Mouse (Mus musculus) lung, postnatal 0 days (tissue): ENCODE results near the gene Uqcr11. TPM values are rescaled to one million over a fixed set of nuclear protein-coding genes. Genes with fewer than 3 reads are reported as not detected.
A peak's percentile ranks its signal among the peaks of the same experiment; 100 is the strongest.

Source experiments
- ATAC-seq: fragments of 200-750 bp; cut with Nextera tagmentation; 2 replicates; pipeline ENCODE4 v1.8.0; 2017; ENCODE audit warnings: moderate library complexity
- DNase-seq: peaks from one replicate; pipeline ENCODE4 v3.0.0-alpha.2; 2016; ENCODE audit warnings: low spot score
- H3K27ac ChIP-seq: fragments of 300-500 bp; sonication (generic); 2 replicates; pipeline ENCODE4 v1.5.1; 2014; ENCODE audit warnings: antibody characterized with exemption, mild to moderate bottlenecking, low read length, mixed read lengths
- H3K27me3 ChIP-seq: fragments of 300-500 bp; sonication (generic); replicated peaks from 2 replicates; pipeline ENCODE4 v1.6.1; 2014; ENCODE audit warnings: low read length, mixed read lengths; ENCODE audit not compliant: insufficient read depth
- H3K36me3 ChIP-seq: fragments of 300-500 bp; sonication (generic); 2 replicates; pipeline ENCODE4 v1.6.1; 2014; ENCODE audit warnings: low read length, mixed read lengths; ENCODE audit not compliant: insufficient read depth
- H3K4me1 ChIP-seq: fragments of 300-500 bp; sonication (generic); 2 replicates; pipeline ENCODE4 v1.6.1; 2014; ENCODE audit warnings: antibody characterized with exemption, low read depth, low read length, mixed read lengths; ENCODE audit not compliant: insufficient read depth
- H3K4me2 ChIP-seq: fragments of 300-500 bp; sonication (generic); replicated peaks from 2 replicates; pipeline ENCODE4 v1.6.1; 2014; ENCODE audit warnings: low read depth, mild to moderate bottlenecking, low read length, moderate library complexity, mixed read lengths
- H3K4me3 ChIP-seq: fragments of 300-500 bp; sonication (generic); 2 replicates; pipeline ENCODE4 v1.5.1; 2014; ENCODE audit warnings: low read depth, low read length
- H3K9ac ChIP-seq: fragments of 300-500 bp; sonication (generic); replicated peaks from 2 replicates; pipeline ENCODE4 v1.6.1; 2014; ENCODE audit warnings: low read depth, mild to moderate bottlenecking
- H3K9me3 ChIP-seq: fragments of 300-500 bp; sonication (generic); 2 replicates; pipeline ENCODE4 v1.6.1; 2016; ENCODE audit warnings: low read length, mixed read lengths
- CTCF ChIP-seq: IDR thresholded peaks from 2 replicates; pipeline ENCODE4 v1.5.1; 2016; ENCODE audit warnings: antibody characterized with exemption, mild to moderate bottlenecking
- EP300 ChIP-seq: IDR thresholded peaks from 2 replicates; pipeline ENCODE4 v1.6.1; 2016; ENCODE audit warnings: antibody characterized with exemption, mild to moderate bottlenecking, control low read depth
- WGBS: fragments of 180-500 bp; shearing (Covaris S2); extraction: QIAGEN DNeasy Blood & Tissue Kit; methylation state at CpG from one replicate; pipeline ENCODE4 v1.1.7; 2014; 5-methylcytosine and 5-hydroxymethylcytosine counted together
- polyA plus RNA-seq: library from polyadenylated mRNA; unstranded; fragments of >200 nt; fragmentation: Nextera tagmentation; extraction: Ambion mirVana; gene quantifications from 2 replicates; pipeline ENCODE4 v1.2.1, GENCODE M21; 2015

Uqcr11 gene
- polyA plus RNA-seq, 1 experiment from 2014 or later, result 651 TPM

GRCm38 (mm10) chr10:80397524-80398173 lies 9.0 kb downstream of the Uqcr11 start:
- Histone ChIP-seq H3K9me3 (no peaks in the 10 kb centered on the region), H3K4me1 (peaks cover 12% of the 10 kb centered on the region), H3K27ac (no peak overlapping the region), H3K9ac (no peak overlapping the region), H3K4me3 (no peak overlapping the region), H3K36me3 (peaks cover 12% of the 10 kb centered on the region; the same call in 1 of the 2 replicates), H3K27me3 (no peaks in the 10 kb centered on the region), H3K4me2 (0 out of 2 replicates have a peak overlapping the region, but pooled peaks have one; percentile 3)
- ATAC-seq (no peak), DNase-seq (no peak)
- no peak for TF ChIP-seq CTCF
- TF ChIP-seq EP300, result no peak
- WGBS, result 26% methylated on average over 8 of the region's 8 CpGs

GRCm38 (mm10) chr10:80396822-80397523 lies 9.7 kb downstream of the Uqcr11 start:
- Histone ChIP-seq H3K9me3 (no peaks in the 10 kb centered on the region), H3K4me3 (no peak overlapping the region), H3K9ac (no peak overlapping the region), H3K4me2 (no peak overlapping the region), H3K27ac (no peak overlapping the region), H3K4me1 (peaks cover 12% of the 10 kb centered on the region), H3K36me3 (peaks cover 16% of the 10 kb centered on the region; the same call in 1 of the 2 replicates), H3K27me3 (no peaks in the 10 kb centered on the region)
- WGBS, result 77% methylated on average over 11 of the region's 11 CpGs
- no peak for DNase-seq
- no peak for ATAC-seq
- TF ChIP-seq CTCF (peak; percentile 18; the same call in 1 of the 2 replicates), EP300 (no peak)

GRCm38 (mm10) chr10:80395025-80395627 lies 11.5 kb downstream of the Uqcr11 start:
- DNase-seq, result no peak
- no peak overlapping the region for H3K4me2 ChIP-seq
- WGBS, result 93% methylated on average over 35 of the region's 35 CpGs
- TF ChIP-seq EP300, result no peak
- no peak for TF ChIP-seq CTCF
- H3K4me1 ChIP-seq, result peaks cover 7% of the 10 kb centered on the region
- no peak overlapping the region for H3K4me3 ChIP-seq
- H3K27me3 ChIP-seq, result no peaks in the 10 kb centered on the region
- H3K27ac ChIP-seq, result no peak overlapping the region
- ATAC-seq, result no peak
- H3K36me3 ChIP-seq, result peaks cover 18% of the 10 kb centered on the region; the same call in 1 of the 2 replicates
- no peaks in the 10 kb centered on the region for H3K9me3 ChIP-seq
- H3K9ac ChIP-seq, result no peak overlapping the region

- Histone ChIP-seq H3K4me3 (no peak overlapping the region), H3K4me2 (no peak overlapping the region), H3K27ac (no peak overlapping the region), H3K9me3 (no peaks in the 10 kb centered on the region), H3K36me3 (peaks cover 18% of the 10 kb centered on the region; the same call in 1 of the 2 replicates), H3K27me3 (no peaks in the 10 kb centered on the region), H3K4me1 (peaks cover 8% of the 10 kb centered on the region; the same call in 1 of the 2 replicates), H3K9ac (no peak overlapping the region)
- ATAC-seq (no peak), DNase-seq (no peak)
- no peak for TF ChIP-seq EP300
- TF ChIP-seq CTCF, result no peak
- 96% methylated on average over 5 of the region's 5 CpGs for WGBS
Observed at GRCm38 (mm10) chr10:80392687-80393086, 13.9 kb downstream of the Uqcr11 start.

GRCm38 (mm10) chr10:80390697-80391096 lies 15.9 kb downstream of the Uqcr11 start:
- DNase-seq (no peak), ATAC-seq (no peak)
- TF ChIP-seq EP300 (no peak), CTCF (no peak)
- Histone ChIP-seq H3K4me3 (no peak overlapping the region), H3K4me1 (peaks cover 6% of the 10 kb centered on the region; the same call in 1 of the 2 replicates), H3K9me3 (no peaks in the 10 kb centered on the region), H3K4me2 (no peak overlapping the region), H3K9ac (no peak overlapping the region), H3K27me3 (no peaks in the 10 kb centered on the region), H3K27ac (no peak overlapping the region), H3K36me3 (peaks cover 18% of the 10 kb centered on the region; the same call in 1 of the 2 replicates)
- WGBS, result 75% methylated on average over 9 of the region's 9 CpGs

- DNase-seq (no peak), ATAC-seq (no peak)
- 51% methylated on average over 4 of the region's 4 CpGs for WGBS
- TF ChIP-seq CTCF (no peak), EP300 (no peak)
- Histone ChIP-seq H3K4me3 (no peak overlapping the region), H3K27ac (no peak overlapping the region), H3K9ac (no peak overlapping the region), H3K4me1 (peaks cover 17% of the 10 kb centered on the region; the same call in 1 of the 2 replicates), H3K36me3 (peaks cover 10% of the 10 kb centered on the region; the same call in 1 of the 2 replicates), H3K27me3 (no peaks in the 10 kb centered on the region), H3K9me3 (no peaks in the 10 kb centered on the region), H3K4me2 (no peak overlapping the region)
Observed at GRCm38 (mm10) chr10:80389185-80389708, 17.4 kb downstream of the Uqcr11 start.
